Mouse (Mus musculus): ENCODE measurements around the gene Anapc16. TPM values are rescaled to one million over a fixed set of nuclear protein-coding genes. Genes with fewer than 3 reads are reported as not detected.

Gene Anapc16
- polyA plus RNA-seq, 1 experiment from 2014 or later, result 109 TPM

DNA sequence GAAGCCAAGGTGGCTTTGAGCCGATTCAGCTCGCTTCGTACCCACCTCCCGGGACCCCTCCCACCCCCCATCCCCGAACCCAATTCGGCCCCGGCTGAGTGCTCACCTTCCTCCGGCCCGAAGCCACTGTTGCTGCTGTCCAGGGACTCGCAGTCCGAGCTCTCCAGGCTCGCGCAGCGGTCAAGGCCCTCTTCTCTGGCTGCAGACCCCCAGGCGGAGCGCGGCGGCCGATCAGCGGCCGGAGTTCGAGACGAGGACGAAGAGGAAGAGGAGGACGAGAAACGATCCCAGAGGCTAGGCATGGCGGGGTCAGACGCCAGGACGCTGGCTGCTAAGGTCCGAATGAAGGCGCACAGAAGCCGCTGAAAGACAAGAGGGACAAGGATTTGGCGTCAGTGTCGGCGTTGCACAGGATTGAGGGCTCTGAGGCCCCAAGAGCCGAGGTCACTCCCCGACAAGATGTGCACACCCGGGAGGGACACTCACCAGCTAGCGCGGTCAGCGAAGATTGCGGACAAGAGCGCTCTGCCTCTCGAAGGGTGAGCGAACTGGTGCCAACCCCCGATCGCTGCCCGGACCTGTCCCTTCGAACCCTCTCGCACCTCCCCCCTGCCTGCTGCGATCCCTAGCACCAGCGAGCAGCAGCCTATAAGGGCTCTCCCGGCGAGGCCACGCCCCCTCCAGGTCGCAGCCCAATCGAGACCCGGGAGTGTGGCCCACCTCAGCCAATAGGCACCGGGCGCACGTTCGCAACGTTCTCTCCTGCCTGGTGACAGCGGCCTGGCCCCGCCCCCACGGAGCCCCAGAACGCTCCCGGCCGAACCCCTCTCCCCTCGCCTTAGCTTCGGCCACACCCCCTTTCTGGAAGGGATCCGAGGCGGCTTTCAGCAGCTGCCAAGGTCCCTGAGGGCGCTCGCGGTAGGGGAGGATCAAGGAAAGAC lies 51.5 kb downstream of the Anapc16 start, which contains the start of gene Ddit4:
Ddit4 (minus strand) TSS at position 624 of the 941 bp plus-strand sequence.
- H3K36me3 ChIP-seq (replicated peaks), result peaks cover 14% of the 10 kb centered on the region
- peak within 1 kb of the TSS; percentile 97 for H3K27ac ChIP-seq (replicated peaks)
- DNase-seq (ENCODE audit: low spot score), result peak; percentile 100
- H3K4me3 ChIP-seq, result peak within 1 kb of the TSS; percentile 88
- H3K27me3 ChIP-seq (replicated peaks; ENCODE audit: low read depth, poor library complexity, severe bottlenecking), result peaks cover 3% of the 10 kb centered on the region
- H3K9me3 ChIP-seq, result no peaks in the 10 kb centered on the region
- under 1% methylated on average over 76 of the region's 76 CpGs for WGBS
- H3K4me1 ChIP-seq, result peaks cover 56% of the 10 kb centered on the region

DNA sequence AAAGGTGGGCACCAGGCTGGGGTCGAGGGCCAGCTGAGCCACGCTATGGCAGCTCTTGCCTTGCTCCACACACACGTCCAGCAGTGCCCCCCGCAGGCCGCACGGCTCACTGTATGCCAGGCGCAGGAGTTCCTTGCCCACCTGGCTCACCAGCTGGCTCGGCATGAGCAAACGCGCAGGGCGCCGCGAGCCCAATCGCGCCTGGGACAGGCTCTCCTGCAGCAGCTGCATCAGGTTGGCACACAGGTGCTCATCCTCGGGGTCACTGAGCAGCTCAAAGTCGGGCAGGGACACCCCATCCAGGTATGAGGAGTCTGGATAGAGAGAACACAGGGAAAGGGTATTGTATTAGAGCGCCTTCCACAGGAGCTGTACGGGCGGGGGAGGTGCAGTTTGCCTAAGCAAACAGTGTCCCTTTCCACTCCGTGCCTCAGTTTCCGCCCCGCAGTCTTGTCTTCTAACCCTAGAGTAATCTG lies 52.2 kb downstream of the Anapc16 start:
- peak overlapping the region; percentile 88 for H3K4me3 ChIP-seq
- peak; percentile 84 for DNase-seq (ENCODE audit: low spot score)
- peaks cover 14% of the 10 kb centered on the region for H3K36me3 ChIP-seq (replicated peaks)
- under 1% methylated on average over 23 of the region's 23 CpGs for WGBS
- H3K4me1 ChIP-seq, result peaks cover 56% of the 10 kb centered on the region
- no peaks in the 10 kb centered on the region for H3K9me3 ChIP-seq
- H3K27me3 ChIP-seq (replicated peaks; ENCODE audit: low read depth, poor library complexity, severe bottlenecking), result no peaks in the 10 kb centered on the region
- peak overlapping the region; percentile 97 for H3K27ac ChIP-seq (replicated peaks)

DNA sequence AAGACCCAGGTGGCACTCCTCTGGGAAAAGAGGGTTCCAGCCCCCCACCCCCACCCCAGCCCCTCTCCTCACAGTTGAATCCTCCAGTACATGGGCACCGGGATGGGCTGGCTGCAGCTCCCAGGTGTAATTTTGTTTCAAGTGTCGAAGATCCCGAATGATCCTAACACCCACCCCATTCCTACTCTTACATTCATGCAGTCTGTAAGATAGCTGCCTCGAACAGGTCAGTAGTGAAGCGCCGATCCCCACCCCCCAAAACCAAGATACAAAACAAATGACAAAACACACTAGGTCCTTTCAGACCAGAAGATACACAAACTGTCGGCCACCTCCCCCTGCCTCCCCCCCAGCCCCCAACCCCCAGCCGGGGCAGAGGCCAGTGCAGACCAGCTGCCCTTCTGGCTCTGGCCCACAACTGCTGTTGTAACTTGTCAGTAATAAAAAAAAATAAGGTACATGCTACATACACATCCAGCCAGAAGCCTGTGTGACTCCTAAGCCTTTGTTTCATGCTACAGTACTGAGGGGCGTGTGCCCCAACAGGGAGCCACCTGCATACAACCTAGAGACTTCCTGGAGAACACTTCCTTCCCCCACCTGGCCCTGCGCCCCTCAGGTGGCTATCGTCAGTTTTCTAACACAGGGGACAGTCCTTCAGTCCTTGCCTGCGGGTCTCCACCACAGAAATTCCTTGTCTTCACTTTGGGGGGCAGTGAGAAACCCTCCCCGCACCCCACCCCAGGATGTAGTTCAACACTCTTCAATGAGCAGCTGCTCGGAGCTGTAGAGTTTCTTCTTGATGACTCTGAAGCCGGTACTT lies 52.9 kb downstream of the Anapc16 start:
- 41% methylated on average over 15 of the region's 15 CpGs for WGBS
- H3K4me3 ChIP-seq, result peak overlapping the region; percentile 88
- no peak for DNase-seq (ENCODE audit: low spot score)
- H3K9me3 ChIP-seq, result no peaks in the 10 kb centered on the region
- H3K4me1 ChIP-seq, result peaks cover 56% of the 10 kb centered on the region
- H3K36me3 ChIP-seq (replicated peaks), result peaks cover 14% of the 10 kb centered on the region
- H3K27me3 ChIP-seq (replicated peaks; ENCODE audit: low read depth, poor library complexity, severe bottlenecking), result no peaks in the 10 kb centered on the region
- peak overlapping the region; percentile 97 for H3K27ac ChIP-seq (replicated peaks)

DNA sequence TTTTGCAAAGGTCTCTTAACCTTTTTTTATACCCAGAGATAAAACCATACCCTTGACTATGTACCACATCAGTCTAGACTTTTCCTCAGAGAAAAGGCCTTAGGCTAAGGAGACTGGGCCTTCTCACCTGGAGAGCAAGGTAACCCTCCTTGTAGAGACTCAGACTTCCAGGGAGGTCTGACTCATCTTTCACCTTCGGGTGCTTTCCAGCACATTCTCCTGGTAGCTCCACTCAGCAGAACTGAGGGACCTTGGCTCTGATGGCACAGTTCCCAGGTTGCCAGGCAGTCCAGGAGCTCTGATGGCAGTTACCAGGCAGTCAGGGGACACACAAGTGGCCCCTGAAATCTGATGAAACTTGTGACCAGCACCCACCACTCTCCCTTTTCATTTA lies 53.7 kb downstream of the Anapc16 start:
- H3K36me3 ChIP-seq (replicated peaks), result peaks cover 14% of the 10 kb centered on the region
- H3K9me3 ChIP-seq, result no peaks in the 10 kb centered on the region
- H3K4me1 ChIP-seq, result peaks cover 56% of the 10 kb centered on the region
- peak overlapping the region; percentile 88 for H3K4me3 ChIP-seq
- 84% methylated on average over 1 of the region's 1 CpGs for WGBS
- no peak for DNase-seq (ENCODE audit: low spot score)
- no peaks in the 10 kb centered on the region for H3K27me3 ChIP-seq (replicated peaks; ENCODE audit: low read depth, poor library complexity, severe bottlenecking)
- peak overlapping the region; percentile 58 for H3K27ac ChIP-seq (replicated peaks)

DNA sequence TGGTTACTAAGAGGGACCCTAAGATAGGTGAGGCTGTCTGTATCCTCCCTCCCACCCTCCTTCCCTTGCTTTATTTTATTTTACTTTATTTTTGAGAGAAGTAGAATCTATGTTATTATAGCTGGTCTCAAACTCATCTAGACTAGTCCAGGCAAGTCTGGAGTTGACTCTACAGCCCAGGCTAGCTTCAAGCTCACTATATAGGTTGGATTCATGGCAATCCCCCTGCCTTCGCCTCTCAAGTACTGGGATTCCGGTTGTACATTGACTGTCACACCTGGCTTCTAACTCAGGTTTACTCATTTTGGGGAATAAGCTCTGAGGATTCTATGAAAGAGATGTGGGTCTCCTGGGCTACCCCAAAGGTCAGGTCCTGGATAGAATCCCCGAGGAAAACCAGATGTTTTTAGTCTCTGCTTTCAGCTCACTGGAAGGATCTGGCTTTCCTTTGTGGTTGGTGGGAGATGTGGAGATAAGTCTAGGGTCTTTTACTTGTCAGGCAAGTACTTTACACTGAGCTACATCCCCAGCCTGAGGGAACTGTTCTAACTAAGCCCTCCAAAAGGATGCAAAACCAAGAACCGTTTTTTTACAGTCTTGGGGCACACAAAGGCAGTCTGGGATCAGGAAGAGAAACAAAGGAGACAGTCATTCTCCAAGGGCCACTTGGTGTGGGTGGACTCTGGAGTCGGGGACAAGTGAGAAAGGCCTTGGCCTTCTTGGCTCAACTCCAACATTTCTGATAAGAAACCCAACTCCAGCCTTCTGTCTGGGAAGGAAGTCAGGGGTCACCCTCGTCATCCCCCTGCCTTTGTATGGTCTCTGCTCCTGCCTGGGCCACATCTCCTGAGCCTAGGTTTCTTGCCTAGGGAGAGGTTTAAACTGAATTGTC lies 54.3 kb downstream of the Anapc16 start:
- Histone ChIP-seq H3K4me1 (peaks cover 56% of the 10 kb centered on the region), H3K36me3 (replicated peaks) (peaks cover 14% of the 10 kb centered on the region), H3K9me3 (no peaks in the 10 kb centered on the region), H3K27me3 (replicated peaks; ENCODE audit: low read depth, poor library complexity, severe bottlenecking) (no peaks in the 10 kb centered on the region), H3K27ac (replicated peaks) (peak overlapping the region; percentile 58), H3K4me3 (peak overlapping the region; percentile 88; the same call in 1 of the 2 replicates)
- 48% methylated on average over 6 of the region's 6 CpGs for WGBS
- no peak for DNase-seq (ENCODE audit: low spot score)

DNA sequence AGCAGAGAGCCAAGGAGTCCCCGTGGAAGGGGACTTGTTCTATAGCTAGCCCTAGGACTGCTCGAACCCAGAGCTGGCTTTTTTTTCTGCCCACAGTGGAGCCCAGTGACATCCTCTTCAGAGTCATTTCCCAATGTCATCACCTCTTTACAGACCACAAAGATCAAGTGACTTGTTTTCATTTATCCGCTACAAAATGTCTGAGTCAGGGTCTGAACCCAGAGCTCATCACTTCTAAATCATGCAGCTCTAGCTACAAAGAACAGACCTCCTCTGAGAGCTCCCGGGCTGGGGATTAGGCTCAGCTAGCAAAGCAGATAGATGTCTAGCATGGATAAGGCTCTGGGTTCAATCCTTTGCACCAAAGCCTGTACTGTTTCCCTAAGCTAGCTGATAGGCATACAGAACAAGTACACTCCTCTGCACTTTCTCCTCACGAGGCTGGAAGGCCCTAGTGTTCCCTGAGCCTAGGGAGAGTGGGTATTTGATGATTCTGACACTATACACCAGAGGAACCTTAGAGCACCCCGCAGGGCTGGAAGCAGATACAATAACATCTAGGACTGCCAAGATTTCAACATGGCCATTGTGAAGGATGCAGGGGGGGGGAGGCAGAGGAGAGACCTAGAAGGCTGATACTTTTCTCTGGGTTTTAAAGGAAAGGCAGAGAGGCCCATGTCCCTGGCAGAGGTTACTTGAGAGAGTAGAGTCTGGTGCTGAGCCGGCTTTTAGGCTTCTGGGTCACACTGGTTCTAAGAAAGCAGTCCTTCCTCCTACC lies 55.5 kb downstream of the Anapc16 start:
- Histone ChIP-seq H3K27me3 (replicated peaks; ENCODE audit: low read depth, poor library complexity, severe bottlenecking) (no peaks in the 10 kb centered on the region), H3K4me1 (peaks cover 56% of the 10 kb centered on the region), H3K9me3 (no peaks in the 10 kb centered on the region), H3K4me3 (no peak overlapping the region), H3K27ac (replicated peaks) (peak overlapping the region; percentile 58), H3K36me3 (replicated peaks) (peaks cover 14% of the 10 kb centered on the region)
- no peak for DNase-seq (ENCODE audit: low spot score)
- WGBS, result 71% methylated on average over 7 of the region's 7 CpGs

DNA sequence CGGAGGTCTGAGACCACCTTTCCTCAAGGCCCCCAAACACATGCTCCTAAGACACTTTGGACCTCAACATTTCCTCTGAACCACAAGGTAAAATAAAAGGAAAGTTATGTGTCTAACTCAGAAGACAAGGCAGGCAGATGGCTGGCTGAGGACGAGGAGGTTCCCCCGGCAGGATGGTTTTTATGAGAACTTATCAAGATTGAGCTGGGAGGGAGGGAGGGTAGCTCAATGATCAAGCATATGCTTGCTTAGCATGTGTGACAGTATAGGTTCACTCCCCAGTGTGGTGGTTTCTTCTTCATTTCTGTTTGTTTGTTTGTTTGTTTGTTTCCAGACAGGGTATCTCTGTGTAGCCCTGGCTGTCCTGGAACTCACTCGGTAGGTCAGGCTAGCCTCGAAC lies 56.6 kb downstream of the Anapc16 start:
- no peak for DNase-seq (ENCODE audit: low spot score)
- Histone ChIP-seq H3K4me1 (peaks cover 56% of the 10 kb centered on the region), H3K27me3 (replicated peaks; ENCODE audit: low read depth, poor library complexity, severe bottlenecking) (0 out of 2 replicates have a peak, but pooled peaks cover 8% of the 10 kb centered on the region), H3K36me3 (replicated peaks) (peaks cover 14% of the 10 kb centered on the region), H3K27ac (replicated peaks) (no peak overlapping the region), H3K4me3 (no peak overlapping the region), H3K9me3 (no peaks in the 10 kb centered on the region)
- WGBS, result 91% methylated on average over 5 of the region's 5 CpGs

DNA sequence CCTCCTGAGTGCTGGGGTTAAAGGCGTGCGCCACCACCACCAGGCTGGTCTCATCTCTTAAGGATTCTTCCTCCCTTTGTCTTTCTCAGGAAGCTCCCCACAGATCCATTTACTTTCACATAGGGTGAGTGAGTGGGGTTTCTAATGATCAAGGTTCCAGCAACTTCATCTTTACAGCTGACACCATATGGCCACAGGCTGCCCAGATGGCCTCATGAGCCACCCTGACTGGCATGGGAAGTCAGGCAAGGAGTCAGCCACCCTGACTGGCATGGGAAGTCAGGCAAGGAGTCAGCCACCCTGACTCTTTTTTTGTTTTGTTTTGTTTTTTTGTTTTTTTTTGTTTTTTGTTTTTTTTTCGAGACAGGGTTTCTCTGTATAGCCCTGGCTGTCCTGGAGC lies 57.5 kb downstream of the Anapc16 start:
- H3K27me3 ChIP-seq (replicated peaks; ENCODE audit: low read depth, poor library complexity, severe bottlenecking), result 0 out of 2 replicates have a peak, but pooled peaks cover 8% of the 10 kb centered on the region
- no peaks in the 10 kb centered on the region for H3K9me3 ChIP-seq
- H3K36me3 ChIP-seq (replicated peaks), result peaks cover 14% of the 10 kb centered on the region
- peaks cover 49% of the 10 kb centered on the region for H3K4me1 ChIP-seq
- H3K27ac ChIP-seq (replicated peaks), result no peak overlapping the region
- 88% methylated on average over 3 of the region's 3 CpGs for WGBS
- no peak for DNase-seq (ENCODE audit: low spot score)
- no peak overlapping the region for H3K4me3 ChIP-seq

DNA sequence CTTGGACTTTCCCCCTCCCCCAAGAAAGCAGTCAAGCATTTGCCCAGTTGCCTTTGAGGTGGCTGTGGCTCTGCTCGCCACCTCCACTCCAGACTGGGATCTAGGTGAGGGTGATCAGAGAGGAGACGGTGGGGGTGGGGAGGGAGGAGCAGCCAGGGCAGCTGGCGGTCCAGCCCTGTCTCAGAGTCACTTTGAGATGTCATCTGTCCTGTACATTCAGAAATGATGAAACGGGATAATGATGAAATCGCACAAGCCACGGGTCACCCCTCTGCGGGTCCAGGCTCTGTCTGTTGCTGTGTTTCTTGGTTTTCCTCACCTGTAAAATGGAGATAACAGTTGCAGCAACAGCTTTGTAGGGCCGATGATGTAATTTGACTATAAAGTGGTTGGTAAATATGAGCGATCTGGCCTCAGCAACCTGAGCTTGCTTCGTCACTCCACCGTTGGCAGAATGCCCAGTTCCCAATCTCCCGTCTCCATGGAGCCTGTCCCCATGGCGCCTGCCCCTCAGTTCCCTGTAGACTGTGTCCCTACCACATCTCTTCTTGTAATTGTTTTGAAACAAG lies 59.4 kb downstream of the Anapc16 start:
- Histone ChIP-seq H3K27ac (replicated peaks) (peak overlapping the region; percentile 78), H3K4me3 (peak overlapping the region; percentile 45), H3K36me3 (replicated peaks) (no peaks in the 10 kb centered on the region), H3K9me3 (no peaks in the 10 kb centered on the region), H3K4me1 (peaks cover 35% of the 10 kb centered on the region), H3K27me3 (replicated peaks; ENCODE audit: low read depth, poor library complexity, severe bottlenecking) (0 out of 2 replicates have a peak, but pooled peaks cover 8% of the 10 kb centered on the region)
- WGBS, result 68% methylated on average over 13 of the region's 13 CpGs
- no peak for DNase-seq (ENCODE audit: low spot score)

DNA sequence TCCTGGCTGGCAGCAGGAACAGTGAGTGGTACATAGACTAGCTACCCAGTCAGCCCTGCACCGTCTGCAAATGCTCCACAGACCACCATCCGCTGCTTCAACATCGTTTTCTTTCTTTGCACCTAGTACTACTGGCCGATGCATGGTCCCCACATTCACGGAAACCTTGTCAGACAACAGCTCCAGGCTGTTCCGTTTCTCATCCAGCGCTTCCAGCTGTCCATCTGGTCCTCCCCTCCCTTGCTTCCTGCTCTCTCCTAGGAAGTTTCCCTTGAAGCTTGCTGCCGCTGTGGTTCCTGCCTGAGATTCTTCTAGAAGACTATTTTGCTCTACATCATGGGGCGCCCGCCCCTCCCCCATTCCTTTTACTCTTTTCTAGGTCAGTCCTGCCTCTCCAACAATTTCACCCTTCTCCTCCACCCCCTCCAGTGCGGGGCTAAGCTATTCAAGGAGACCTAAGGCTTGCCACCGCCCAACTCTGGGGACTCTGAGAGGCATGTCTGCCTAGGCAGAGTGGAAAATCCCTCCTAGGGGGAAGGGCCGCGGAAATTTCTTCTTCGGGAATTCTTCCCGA lies 60.0 kb downstream of the Anapc16 start:
- peak overlapping the region; percentile 78 for H3K27ac ChIP-seq (replicated peaks)
- DNase-seq (ENCODE audit: low spot score), result peak; percentile 58
- no peaks in the 10 kb centered on the region for H3K36me3 ChIP-seq (replicated peaks)
- WGBS, result 2% methylated on average over 16 of the region's 16 CpGs
- H3K4me3 ChIP-seq, result peak overlapping the region; percentile 45
- H3K4me1 ChIP-seq, result peaks cover 30% of the 10 kb centered on the region
- 0 out of 2 replicates have a peak, but pooled peaks cover 8% of the 10 kb centered on the region for H3K27me3 ChIP-seq (replicated peaks; ENCODE audit: low read depth, poor library complexity, severe bottlenecking)
- no peaks in the 10 kb centered on the region for H3K9me3 ChIP-seq

Data from embryonic facial prominence, embryonic 10.5 days (tissue).